Mouse (Mus musculus) frontal cortex, adult (tissue): ENCODE results near the gene Alkbh6.

Experiments
- ATAC-seq: cut with Nextera tagmentation; 2 replicates; pipeline ENCODE4 v1.9.2; 2017; ENCODE audit warnings: mild to moderate bottlenecking, moderate library complexity, mixed read lengths; ENCODE audit not compliant: low TSS enrichment

Gene Alkbh6

GRCm38 (mm10) chr7:30308076-30309005, at the start of gene Alkbh6:
Gene Alkbh6 (plus strand): TSS chr7:30308717.
- peak; percentile 98 for ATAC-seq

- no peak for ATAC-seq
These were observed 43.5 kb upstream of the Alkbh6 start for GRCm38 (mm10) chr7:30265041-30265440.

- ATAC-seq: no peak
These were observed 43.0 kb upstream of the Alkbh6 start for GRCm38 (mm10) chr7:30265531-30265930.

GRCm38 (mm10) chr7:30265935-30266334, 42.6 kb upstream of the Alkbh6 start:
- ATAC-seq: no peak

- no peak for ATAC-seq
These were observed 41.7 kb upstream of the Alkbh6 start for GRCm38 (mm10) chr7:30266780-30267179.

GRCm38 (mm10) chr7:30269641-30270040, 38.9 kb upstream of the Alkbh6 start:
- ATAC-seq: no peak

- no peak for ATAC-seq
These were observed 34.1 kb upstream of the Alkbh6 start for GRCm38 (mm10) chr7:30274383-30274782.

GRCm38 (mm10) chr7:30278911-30279310, 29.6 kb upstream of the Alkbh6 start:
- no peak for ATAC-seq

GRCm38 (mm10) chr7:30279536-30279935, 29.0 kb upstream of the Alkbh6 start:
- ATAC-seq: no peak

GRCm38 (mm10) chr7:30279951-30280669, 28.4 kb upstream of the Alkbh6 start, which contains the start of the genes Thap8 and Wdr62:
Gene Thap8 (plus strand): TSS chr7:30280094.
Gene Wdr62 (minus strand): TSS chr7:30280419.
- peak; percentile 95 for ATAC-seq

GRCm38 (mm10) chr7:30280670-30281138, 27.8 kb upstream of the Alkbh6 start:
- peak; percentile 84 for ATAC-seq

GRCm38 (mm10) chr7:30281522-30281921, 27.0 kb upstream of the Alkbh6 start:
- no peak for ATAC-seq

GRCm38 (mm10) chr7:30282740-30283139, 25.8 kb upstream of the Alkbh6 start:
- no peak for ATAC-seq

GRCm38 (mm10) chr7:30286701-30287410, 21.7 kb upstream of the Alkbh6 start:
- ATAC-seq: no peak

- ATAC-seq: no peak
These were observed 20.5 kb upstream of the Alkbh6 start for GRCm38 (mm10) chr7:30288046-30288445.

GRCm38 (mm10) chr7:30289071-30289713, 19.3 kb upstream of the Alkbh6 start:
- no peak for ATAC-seq

- 0 out of 2 replicates have a peak, but pooled peaks have one; percentile 14 for ATAC-seq
These were observed 18.7 kb upstream of the Alkbh6 start for GRCm38 (mm10) chr7:30289714-30290399.

GRCm38 (mm10) chr7:30291215-30292131, 17.0 kb upstream of the Alkbh6 start, which contains the start of gene Clip3:
Gene Clip3 (plus strand): TSS chr7:30291728.
- ATAC-seq: peak; percentile 60

GRCm38 (mm10) chr7:30293795-30294194, 14.7 kb upstream of the Alkbh6 start:
- ATAC-seq: no peak

- ATAC-seq: no peak
These were observed 14.2 kb upstream of the Alkbh6 start for GRCm38 (mm10) chr7:30294296-30294695.
